27 mouse cellular contexts compared by ENCODE assay signal in genomic region chr13:3752334-3752733, GRCm38 (mm10). TPM values are rescaled to one million over a fixed set of nuclear protein-coding genes. Genes with fewer than 3 reads are reported as not detected.
"Had no signal": no experiment of that assay in that cellular context is flagged by ENCODE, and none has a peak within 500 bp of the region (broad histone marks: within the 10 kb centered on the region; RNA-seq: fewer than 3 reads in every experiment).

No protein-coding gene starts in this region.

- H3K36me3 ChIP-seq: heart, embryonic 13.5 days; heart, embryonic 15.5 days; hindbrain, embryonic 10.5 days; hindbrain, embryonic 13.5 days; hindbrain, embryonic 15.5 days; limb, embryonic 10.5 days; limb, embryonic 12.5 days; liver, embryonic 13.5 days had no signal

- DNase-seq: gastrocnemius, adult 2 months; gastrocnemius, postnatal 10 days; gastrocnemius, postnatal 25 days; heart, adult 2 months; heart, postnatal 4 days; kidney, adult 18-20 months; kidney, adult 8-10 months; kidney, postnatal 10 days; kidney, postnatal 25 days; kidney, postnatal 4 days; liver; liver, embryonic 13.5 days had no signal

- H3K9ac ChIP-seq: heart, embryonic 13.5 days; heart, embryonic 15.5 days; hindbrain, embryonic 13.5 days; hindbrain, embryonic 15.5 days; limb, embryonic 12.5 days; liver, embryonic 13.5 days had no signal

- H3K27me3 ChIP-seq: heart, embryonic 13.5 days; heart, embryonic 15.5 days; hindbrain, embryonic 13.5 days; hindbrain, embryonic 15.5 days; limb, embryonic 12.5 days; liver, embryonic 13.5 days had no signal

- H3K4me3 ChIP-seq: gastrocnemius, adult 2 months; heart, adult 2 months; heart, embryonic 13.5 days; heart, embryonic 15.5 days; hindbrain, embryonic 10.5 days; hindbrain, embryonic 13.5 days; hindbrain, embryonic 15.5 days; layer of hippocampus, adult 2 months; left cerebral cortex, adult 2 months; limb, embryonic 10.5 days; limb, embryonic 12.5 days; liver, embryonic 13.5 days had no signal

- H3K9me3 ChIP-seq: heart, embryonic 13.5 days; heart, embryonic 15.5 days; hindbrain, embryonic 10.5 days; hindbrain, embryonic 13.5 days; hindbrain, embryonic 15.5 days; limb, embryonic 10.5 days; limb, embryonic 12.5 days; liver, embryonic 13.5 days had no signal

- H3K4me1 ChIP-seq: hindbrain, embryonic 10.5 days; hindbrain, embryonic 13.5 days; hindbrain, embryonic 15.5 days; liver, embryonic 13.5 days had no signal

- ATAC-seq: hindbrain, postnatal 0 days had no signal

- H3K27ac ChIP-seq: heart, adult 2 months; heart, embryonic 13.5 days; heart, embryonic 15.5 days; hindbrain, embryonic 10.5 days; hindbrain, embryonic 13.5 days; hindbrain, embryonic 15.5 days; hindbrain, postnatal 0 days; layer of hippocampus, adult 2 months; left cerebral cortex, adult 2 months; limb, embryonic 10.5 days; limb, embryonic 12.5 days; liver, embryonic 13.5 days had no signal

- H3K4me2 ChIP-seq: heart, embryonic 11.5 days; heart, embryonic 13.5 days; heart, embryonic 15.5 days; hindbrain, embryonic 13.5 days; hindbrain, embryonic 15.5 days; limb, embryonic 12.5 days; liver, embryonic 11.5 days; liver, embryonic 13.5 days had no signal

RNA-seq across cellular contexts. Expression of gene Calml3, which starts 51.8 kb away (rescaled TPM):
- polyA plus RNA-seq: frontal cortex, adult 2 months; heart, embryonic 13.5 days; heart, embryonic 15.5 days; heart, postnatal 0 days; hindbrain, embryonic 13.5 days; hindbrain, postnatal 0 days; intestine, embryonic 14.5 days; limb, embryonic 10.5 days; liver, embryonic 13.5 days had no signal
